Mouse (Mus musculus) thymus, adult 2 months (tissue): ENCODE measurements around the gene Kpnb1.

ENCODE experiments used
- CTCF ChIP-seq: fragments of 200-500 bp; IDR thresholded peaks from 2 replicates; pipeline ENCODE4 v1.5.1; 2012; ENCODE audit warnings: mild to moderate bottlenecking, control low read depth, low read length, moderate library complexity, borderline replicate concordance; ENCODE audit not compliant: control insufficient read depth, poor library complexity, insufficient read depth; ENCODE audit errors: extremely low read depth
- POLR2A ChIP-seq: fragments of 200-500 bp; IDR thresholded peaks from 2 replicates; pipeline ENCODE4 v1.6.1; 2012; ENCODE audit warnings: mild to moderate bottlenecking, low read length, control low read depth, moderate library complexity; ENCODE audit not compliant: control insufficient read depth, poor library complexity, insufficient read depth; ENCODE audit errors: extremely low read depth

DNA sequence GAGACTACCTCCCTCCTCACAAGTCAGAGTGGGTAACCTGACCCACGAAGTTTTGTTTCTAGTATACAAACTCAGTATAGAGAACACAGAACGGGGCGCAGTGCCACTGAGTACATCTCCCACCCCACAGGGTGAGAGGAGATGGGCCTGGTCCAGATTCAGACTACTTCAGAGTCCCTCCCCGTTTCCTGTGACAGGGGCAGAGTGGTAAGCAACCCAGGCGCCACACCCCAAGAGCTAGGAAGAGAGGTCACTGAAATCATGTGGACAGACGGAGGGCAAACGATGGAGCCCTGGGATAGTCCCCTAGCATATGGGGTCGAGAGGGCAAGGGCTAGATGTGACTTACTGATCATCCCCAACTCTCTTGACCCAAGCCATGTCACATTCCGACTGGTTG is 41.7 kb downstream of the Kpnb1 start:
- TF ChIP-seq CTCF: no peak
- TF ChIP-seq POLR2A: no peak
